Mouse (Mus musculus) testis, postnatal 14 days (tissue): Measurements from ENCODE around the gene Xrcc1.

Experiments used
- DNase-seq: peaks from one replicate; pipeline ENCODE4 v3.0.0; 2021; ENCODE audit warnings: low spot score

Gene Xrcc1

GRCm38 (mm10) chr7:24529580-24529979 lies 16.5 kb upstream of the Xrcc1 start:
- DNase-seq: no peak

DNA sequence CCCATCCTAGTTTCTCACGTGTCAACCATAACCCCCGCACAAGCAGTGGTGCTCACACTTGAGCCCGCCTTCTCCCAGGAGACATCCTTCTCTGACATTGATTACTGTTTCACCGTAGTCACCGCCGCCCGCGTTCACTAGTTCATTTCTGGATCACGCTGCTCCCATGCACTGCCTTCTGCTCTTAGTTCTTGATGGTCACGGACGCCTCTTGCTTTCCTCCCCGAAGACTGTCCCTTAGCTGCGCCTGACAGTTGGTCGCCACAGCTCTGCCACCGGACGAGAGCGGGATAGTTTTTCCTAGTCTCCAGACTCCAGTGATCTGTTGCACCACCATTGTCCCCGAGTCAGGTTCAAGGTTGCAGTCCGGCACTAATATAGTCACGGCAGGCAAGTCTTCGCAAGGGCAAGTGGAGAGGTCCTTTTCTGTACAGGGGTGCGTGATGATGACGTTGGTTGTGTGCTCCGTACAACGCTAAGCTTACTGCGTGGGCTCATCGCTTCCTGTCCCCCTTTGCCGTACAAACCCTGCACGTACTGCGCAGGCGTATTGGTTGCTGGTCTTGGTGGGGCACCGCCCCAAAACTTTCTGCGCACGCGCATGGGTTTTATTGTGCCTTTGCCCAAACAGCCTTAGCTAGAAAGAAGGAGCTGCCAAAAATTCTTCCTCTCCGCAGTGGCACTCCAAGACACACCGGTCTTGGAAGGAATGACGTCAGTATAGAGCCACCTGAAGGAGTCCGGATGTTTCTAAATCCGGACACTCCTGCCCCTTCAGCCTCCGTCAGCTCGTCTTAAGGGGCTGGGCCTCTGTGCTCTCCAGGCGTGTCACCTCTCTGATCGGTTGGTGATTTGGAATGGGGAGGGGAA lies 15.8 kb upstream of the Xrcc1 start, which contains the start of gene Irgq:
Irgq (plus strand) TSS at position 628 of the 870 bp plus-strand sequence.
- DNase-seq: peak; percentile 95

DNA sequence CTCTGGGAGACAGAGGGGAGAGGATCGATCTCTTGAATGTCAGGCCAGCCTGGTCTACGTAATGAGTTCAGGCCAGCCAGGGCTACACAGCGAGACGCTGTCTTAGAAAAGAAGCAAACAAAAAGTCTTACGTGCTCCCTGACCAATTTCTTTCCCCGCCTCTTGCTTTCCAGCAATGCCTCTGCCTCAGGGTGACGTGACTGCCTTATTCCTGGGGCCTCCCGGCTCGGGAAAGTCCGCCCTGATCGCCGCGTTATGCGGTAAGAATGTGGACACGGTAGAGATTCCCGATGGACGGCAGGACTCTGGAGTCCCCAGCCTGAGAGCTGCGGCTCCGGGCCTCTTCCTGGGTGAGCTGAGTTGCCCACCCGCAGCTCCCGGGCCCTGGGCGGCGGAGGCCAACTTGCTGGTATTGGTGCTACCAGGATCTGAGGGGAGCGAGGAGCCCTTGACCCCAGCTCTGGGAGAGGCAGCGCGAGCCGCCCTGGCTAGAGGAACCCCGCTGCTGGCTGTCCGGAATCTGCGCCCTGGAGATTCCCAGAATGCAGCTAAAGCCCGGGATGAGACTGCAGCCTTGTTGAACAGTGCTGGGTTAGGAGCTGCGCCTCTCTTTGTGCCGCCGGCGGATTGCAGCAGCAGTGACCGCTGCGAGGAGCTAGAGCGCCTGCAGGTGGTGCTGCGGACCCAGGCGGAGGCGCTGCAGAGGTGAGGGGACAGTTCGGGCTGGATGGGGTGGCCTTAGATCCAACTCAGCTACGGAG lies 14.7 kb upstream of the Xrcc1 start:
- DNase-seq: peak; percentile 57

DNA sequence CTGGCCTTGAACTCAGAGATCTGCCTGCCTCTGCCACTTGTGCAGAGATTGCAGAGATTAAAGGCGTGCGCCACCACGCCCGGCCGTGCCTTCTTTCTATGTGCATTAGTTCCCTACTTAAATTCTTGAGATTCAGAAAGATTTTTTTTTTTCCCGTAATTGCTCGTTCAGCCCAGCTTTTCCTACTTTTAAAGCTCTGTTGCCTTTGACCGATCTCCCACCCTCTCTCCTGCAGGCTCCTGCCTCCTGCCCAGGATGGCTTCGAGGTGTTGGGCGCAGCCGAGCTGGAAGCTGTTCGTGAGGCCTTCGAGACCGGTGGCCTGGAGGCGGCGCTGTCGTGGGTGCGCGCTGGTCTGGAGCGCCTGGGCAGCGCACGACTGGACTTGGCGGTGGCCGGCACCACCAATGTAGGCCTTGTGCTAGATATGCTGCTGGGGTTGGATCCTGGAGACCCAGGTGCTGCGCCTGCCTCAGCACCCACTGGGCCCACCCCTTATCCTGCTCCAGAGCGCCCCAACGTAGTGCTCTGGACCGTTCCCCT lies 13.0 kb upstream of the Xrcc1 start:
- no peak for DNase-seq

DNA sequence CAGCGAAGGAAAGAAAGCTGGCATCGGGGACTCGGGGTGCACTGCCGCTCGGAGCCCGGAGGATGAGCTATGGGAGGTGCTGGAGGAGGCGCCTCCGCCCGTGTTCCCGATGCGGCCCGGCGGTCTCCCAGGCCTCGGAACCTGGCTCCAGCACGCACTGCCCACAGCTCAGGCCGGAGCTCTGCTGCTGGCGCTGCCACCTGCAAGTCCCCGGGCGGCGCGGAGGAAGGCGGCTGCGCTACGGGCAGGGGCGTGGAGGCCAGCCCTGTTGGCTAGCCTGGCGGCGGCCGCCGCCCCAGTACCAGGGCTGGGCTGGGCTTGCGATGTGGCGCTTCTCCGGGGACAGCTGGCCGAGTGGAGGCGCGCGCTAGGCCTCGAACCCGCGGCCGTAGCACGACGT lies 12.3 kb upstream of the Xrcc1 start:
- no peak for DNase-seq

GRCm38 (mm10) chr7:24534301-24534700 lies 11.8 kb upstream of the Xrcc1 start:
- no peak for DNase-seq

- no peak for DNase-seq
These were observed 9.0 kb upstream of the Xrcc1 start for GRCm38 (mm10) chr7:24537081-24537480.

DNA sequence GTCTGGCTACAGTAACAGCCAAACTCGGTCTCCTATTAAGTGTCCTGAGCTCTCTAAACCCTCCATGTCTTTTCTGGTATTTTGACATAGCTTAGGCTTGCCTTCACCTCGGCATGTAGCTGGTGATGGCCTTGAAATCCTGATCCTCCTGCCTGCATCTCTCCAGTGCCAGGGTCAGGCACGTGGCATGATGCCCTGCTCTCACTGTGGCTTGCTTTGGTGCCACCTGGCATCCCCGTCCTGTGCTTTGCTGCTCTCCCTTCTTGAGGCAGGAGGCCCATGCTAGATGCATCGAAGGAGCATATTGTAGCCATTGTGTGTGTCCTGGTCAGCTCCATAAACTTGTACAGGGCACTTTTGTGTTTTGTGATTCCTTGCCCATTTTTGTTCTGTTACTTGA lies 8.5 kb upstream of the Xrcc1 start:
- DNase-seq: no peak

DNA sequence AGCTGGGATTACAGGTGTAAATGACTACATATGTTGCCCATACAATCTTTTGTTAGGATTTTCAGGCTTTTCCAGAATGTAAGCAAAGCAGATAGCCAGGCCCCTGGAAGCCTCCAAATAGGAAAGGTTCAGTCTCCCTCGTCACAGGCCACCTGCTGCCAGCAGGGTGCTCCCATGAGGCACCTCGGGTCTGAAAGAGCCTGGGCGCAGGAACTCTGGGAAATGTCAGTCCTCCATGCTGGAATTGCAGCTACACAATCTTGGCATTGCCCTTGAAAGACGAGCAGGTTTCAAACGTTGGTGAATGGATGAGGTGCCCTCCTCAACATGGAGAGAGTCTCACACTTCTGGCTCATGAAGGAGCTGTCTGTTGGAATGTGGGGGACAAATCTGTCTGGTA lies 7.9 kb upstream of the Xrcc1 start:
- no peak for DNase-seq

- DNase-seq: no peak
These were observed 7.4 kb upstream of the Xrcc1 start for GRCm38 (mm10) chr7:24538701-24539100.

GRCm38 (mm10) chr7:24539686-24540085 lies 6.4 kb upstream of the Xrcc1 start:
- no peak for DNase-seq

GRCm38 (mm10) chr7:24544506-24544905 lies 1.6 kb upstream of the Xrcc1 start:
- DNase-seq: no peak

- DNase-seq: peak; percentile 98
These were observed 723 bp downstream of the Xrcc1 start for GRCm38 (mm10) chr7:24546634-24547389.

DNA sequence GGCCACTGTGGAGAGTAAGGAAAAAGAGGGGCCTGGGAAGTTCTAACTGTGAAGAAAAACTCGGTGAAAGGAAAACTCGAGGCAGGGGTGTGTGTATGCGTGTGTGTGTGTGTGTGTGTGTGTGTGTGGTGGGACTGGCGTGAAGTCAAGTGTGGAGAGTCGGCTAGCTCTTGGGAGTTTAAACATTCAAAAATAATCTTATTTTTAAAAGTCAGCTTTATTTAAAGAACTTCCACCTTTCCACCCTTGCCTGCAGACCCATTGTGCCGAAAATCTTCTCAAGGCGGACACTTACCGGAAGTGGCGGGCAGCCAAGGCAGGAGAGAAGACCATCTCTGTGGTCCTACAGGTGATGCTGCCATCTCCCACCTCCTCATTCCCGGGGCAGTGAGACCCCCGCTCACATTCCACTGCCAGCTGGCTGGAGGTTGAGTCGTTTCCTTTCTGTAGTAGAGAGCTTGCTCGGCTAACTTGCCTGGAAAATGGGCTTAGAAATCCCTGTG lies 1.5 kb downstream of the Xrcc1 start:
- no peak for DNase-seq

DNA sequence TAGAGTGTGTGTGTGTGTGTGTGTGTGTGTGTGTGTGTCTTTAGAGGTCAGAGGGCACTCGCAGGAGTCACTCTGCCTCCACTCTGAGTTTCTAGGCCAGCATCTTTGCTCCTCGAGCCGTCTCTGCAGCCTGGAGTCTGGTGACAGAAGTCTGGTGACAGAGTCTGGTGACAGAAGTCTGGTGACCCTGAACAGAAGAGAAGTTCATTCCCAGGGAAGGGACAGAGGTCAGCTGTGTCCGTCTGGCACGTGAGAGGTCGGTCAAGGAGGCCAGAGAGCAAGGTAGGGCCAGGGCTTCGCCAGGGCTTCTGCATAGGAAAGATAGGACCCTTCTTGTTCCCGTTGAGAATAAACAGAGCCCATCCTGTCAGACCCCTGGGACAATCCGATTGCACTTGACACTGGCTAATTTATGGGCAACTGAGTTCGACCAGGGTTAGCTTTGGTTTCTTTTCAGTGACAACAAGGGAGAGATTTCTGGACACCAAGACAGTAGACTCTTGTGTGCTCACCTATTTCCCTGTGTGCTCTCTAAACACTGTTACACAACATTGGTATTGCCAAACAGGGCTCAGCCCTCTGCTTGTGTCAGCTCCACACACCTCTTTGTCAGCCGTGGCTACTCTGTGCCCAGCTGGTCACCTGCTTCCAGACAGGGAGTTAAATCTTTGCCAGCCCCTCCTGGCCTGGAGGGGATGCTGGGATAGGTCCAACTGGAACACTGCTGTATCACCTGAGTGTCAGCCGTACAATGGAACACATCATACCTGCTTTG lies 6.1 kb downstream of the Xrcc1 start:
- DNase-seq: no peak

DNA sequence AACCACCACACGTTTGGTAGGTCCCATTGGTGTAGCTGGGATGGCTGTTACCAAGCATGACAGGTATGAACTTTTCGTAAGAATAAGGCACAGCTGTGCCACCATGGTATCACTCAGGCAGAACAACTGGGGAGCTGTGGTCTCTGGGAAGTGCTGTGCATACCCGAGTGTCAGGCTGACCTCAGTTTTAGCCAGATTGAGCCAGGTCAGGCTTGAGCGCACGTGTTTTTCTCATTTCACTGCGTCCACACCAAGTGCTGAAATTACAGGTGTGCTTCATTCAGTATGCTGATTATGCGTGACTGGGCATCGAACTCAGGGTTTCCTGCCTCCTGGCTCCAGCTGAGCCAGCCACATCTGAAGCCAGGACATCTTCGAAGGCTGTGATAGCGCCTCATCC lies 9.7 kb downstream of the Xrcc1 start:
- DNase-seq: no peak

- no peak for DNase-seq
These were observed 15.4 kb downstream of the Xrcc1 start for GRCm38 (mm10) chr7:24561450-24561849.

DNA sequence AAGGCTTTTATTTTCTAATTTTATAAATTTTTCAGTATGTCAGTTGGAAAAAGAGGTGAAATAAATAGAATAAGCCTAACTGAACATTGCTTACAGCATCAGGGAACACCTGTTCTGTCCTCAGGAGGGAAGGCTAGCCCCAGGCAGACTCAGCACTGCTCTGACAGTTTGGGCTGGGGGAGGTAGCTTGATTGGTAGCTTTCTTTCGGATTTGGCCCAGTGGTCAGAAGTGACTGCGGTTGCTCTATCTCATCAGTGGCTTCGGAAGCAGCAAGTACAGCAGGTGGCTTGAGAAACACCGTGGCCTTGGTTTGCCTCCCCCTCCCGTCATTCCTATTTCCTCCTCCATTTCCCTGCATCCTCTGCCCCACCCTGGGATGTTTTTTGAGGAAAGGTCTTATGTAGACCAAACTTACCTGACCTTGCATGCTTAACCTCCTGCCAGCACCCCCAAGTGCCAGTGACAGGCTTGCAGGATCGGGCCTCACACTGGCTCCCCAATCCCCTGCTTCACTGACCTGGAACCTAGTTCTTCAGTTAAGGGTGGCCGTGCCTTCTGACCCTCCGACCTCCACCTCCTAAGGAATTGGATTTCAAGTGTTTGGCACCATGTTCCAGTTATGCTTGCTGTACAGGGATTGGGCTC lies 17.2 kb downstream of the Xrcc1 start:
- DNase-seq: no peak

GRCm38 (mm10) chr7:24563837-24564206 lies 17.7 kb downstream of the Xrcc1 start:
- DNase-seq: no peak

DNA sequence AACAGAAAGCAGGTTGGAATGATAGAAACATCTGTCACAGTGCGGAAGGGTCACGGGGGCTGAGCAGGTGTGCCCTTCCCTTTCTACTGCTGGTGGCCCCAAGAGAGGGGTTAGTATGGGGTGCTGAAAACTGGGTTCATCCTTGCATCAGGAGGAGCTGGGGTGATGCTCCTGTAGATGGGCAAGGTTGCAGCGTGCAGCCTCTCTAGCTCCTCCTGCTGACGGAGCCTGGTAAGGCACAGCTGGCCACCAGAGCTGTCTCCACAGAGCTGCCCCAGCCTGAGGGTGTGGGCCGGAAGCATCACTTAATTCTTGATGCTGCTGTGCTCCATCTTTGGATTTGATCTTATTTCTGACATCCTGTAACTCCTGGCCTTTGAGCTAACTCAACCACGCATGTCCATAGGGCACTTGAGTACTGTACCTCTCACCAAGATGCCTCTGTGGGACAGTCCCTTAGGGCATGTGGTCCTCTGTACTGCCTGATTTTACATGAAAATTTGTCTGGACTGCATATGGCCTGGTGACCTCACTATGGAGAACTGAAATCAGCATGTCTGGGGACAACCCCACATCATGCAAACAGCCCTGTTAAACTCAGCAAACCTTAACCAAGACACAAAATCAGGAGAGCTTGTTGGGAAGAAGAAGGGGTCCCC lies 18.6 kb downstream of the Xrcc1 start:
- no peak for DNase-seq
